Mouse (Mus musculus): ENCODE data around the gene Tnrc6c.

- TF ChIP-seq CTCF (IDR thresholded peaks at IDR 0.05; ENCODE audit: low read depth), result no peak
- TF ChIP-seq EP300 (IDR thresholded peaks at IDR 0.05; ENCODE audit: low read depth), result no peak
Measured at GRCm38 (mm10) chr11:117783683-117784309, 129.7 kb downstream of the Tnrc6c start.

Data from liver, postnatal 0 days (tissue).